Mouse (Mus musculus) MEL (cell line): Measurements from ENCODE around the gene Cd8b1. TPM values are rescaled to one million over a fixed set of nuclear protein-coding genes. Genes with fewer than 3 reads are reported as not detected.

Experiments
- polyA plus RNA-seq, 2 experiments: library from polyadenylated mRNA; stranded (reverse) in 1 of 2; unstranded in 1 of 2; fragments of >175 nt in 1 of 2; fragments of >200 nt in 1 of 2; gene quantifications; 2 replicates each; pipeline versions ENCODE4 v1.2.1 to v1.2.4; 2012; ENCODE audit warnings: low replicate concordance in 2 of 2, low read depth in 1 of 2; ENCODE audit not compliant: insufficient read length in 2 of 2, insufficient read depth in 1 of 2, missing spikeins in 1 of 2
- total RNA-seq: library from RNA; depleted of rRNA; stranded (reverse); fragments of 300-350 nt; gene quantifications from 2 replicates; pipeline ENCODE4 v1.2.3, GENCODE M21; 2012; rRNA removed

Gene Cd8b1
- total and polyA plus RNA-seq, 3 experiments: not detected

Other genes with a start within 250 kb of the Cd8b1 start
- 0.08 and 0.16 TPM in 2 replicates for gene Thnsl2, start 178.3 kb upstream of the Cd8b1 start, total RNA-seq
- gene Thnsl2, start 178.3 kb upstream of the Cd8b1 start, polyA plus RNA-seq: under 1 TPM in 1 of 2 experiments, not detected in 1; 0.21 TPM
- gene Fabp1, start 123.0 kb upstream of the Cd8b1 start, total RNA-seq: not detected in 2 replicates
- gene Fabp1, start 123.0 kb upstream of the Cd8b1 start, polyA plus RNA-seq: not detected
- gene Krcc1, start 51.1 kb upstream of the Cd8b1 start, total RNA-seq: 19.3 and 25.8 TPM in 2 replicates
- 10 to 100 TPM in 1 of 2 experiments, not detected in 1; 31.6 TPM for gene Krcc1, start 51.1 kb upstream of the Cd8b1 start, polyA plus RNA-seq
- gene Smyd1, start 555 bp upstream of the Cd8b1 start, total RNA-seq: 0.07 TPM in 1 of 2 replicates, not detected in the other
- under 1 TPM in 1 of 2 experiments, not detected in 1; 0.19 TPM for gene Smyd1, start 555 bp upstream of the Cd8b1 start, polyA plus RNA-seq
- not detected in 2 replicates for gene Cd8a, start 50.6 kb downstream of the Cd8b1 start, total RNA-seq
- gene Cd8a, start 50.6 kb downstream of the Cd8b1 start, polyA plus RNA-seq: not detected
- 22.2 and 22.6 TPM in 2 replicates for gene Rmnd5a, start 117.8 kb downstream of the Cd8b1 start, total RNA-seq
- 100 to 1,000 TPM in 1 of 2 experiments, 10 to 100 TPM in 1; 23.3 to 497 TPM for gene Rmnd5a, start 117.8 kb downstream of the Cd8b1 start, polyA plus RNA-seq
- 3.3 and 3.9 TPM in 2 replicates for gene Rnf103, start 171.1 kb downstream of the Cd8b1 start, total RNA-seq
- 1 to 10 TPM in 1 of 2 experiments, not detected in 1; 4.9 TPM for gene Rnf103, start 171.1 kb downstream of the Cd8b1 start, polyA plus RNA-seq
- 41.7 and 42.7 TPM in 2 replicates for gene Chmp3, start 221.0 kb downstream of the Cd8b1 start, total RNA-seq
- gene Chmp3, start 221.0 kb downstream of the Cd8b1 start, polyA plus RNA-seq: 10 to 100 TPM in 1 of 2 experiments, not detected in 1; 69.3 TPM